Mouse (Mus musculus) liver, adult 2 months (tissue): ENCODE measurements around the gene Adamts16. TPM values are rescaled to one million over a fixed set of nuclear protein-coding genes. Genes with fewer than 3 reads are reported as not detected.

ENCODE experiments used
- DNase-seq: peaks from one replicate; pipeline ENCODE4 v3.0.0-alpha.2; 2011; ENCODE audit warnings: low read depth, low spot score; ENCODE audit errors: extremely low read depth
- H3K27ac ChIP-seq: fragments of 200-500 bp; replicated peaks from 2 replicates; pipeline ENCODE4 v1.5.1; 2012; ENCODE audit warnings: low read depth, mild to moderate bottlenecking, control low read depth, inconsistent platforms, low read length; ENCODE audit not compliant: insufficient read depth
- H3K27me3 ChIP-seq: fragments of 200-500 bp; 2 replicates; pipeline ENCODE4 v1.6.1; 2012; ENCODE audit warnings: mild to moderate bottlenecking, moderate library complexity, low read length, inconsistent platforms; ENCODE audit not compliant: control insufficient read depth, insufficient read depth
- H3K36me3 ChIP-seq: fragments of 200-500 bp; 2 replicates; pipeline ENCODE4 v1.6.1; 2012; ENCODE audit warnings: low read length, inconsistent platforms; ENCODE audit not compliant: control insufficient read depth, insufficient read depth
- H3K4me1 ChIP-seq: fragments of 200-500 bp; 2 replicates; pipeline ENCODE4 v1.6.1; 2011; ENCODE audit warnings: low read length; ENCODE audit not compliant: control insufficient read depth, insufficient read depth
- H3K4me3 ChIP-seq: fragments of 200-500 bp; 2 replicates; pipeline ENCODE4 v1.5.1; 2011; ENCODE audit warnings: low read depth, mild to moderate bottlenecking, control low read depth, low read length, moderate library complexity; ENCODE audit not compliant: insufficient read depth
- H3K79me2 ChIP-seq: fragments of 200-500 bp; 2 replicates; pipeline ENCODE4 v1.6.1; 2012; ENCODE audit warnings: inconsistent platforms, mild to moderate bottlenecking, low read length, moderate library complexity; ENCODE audit not compliant: control insufficient read depth, insufficient read depth
- H3K9ac ChIP-seq: fragments of 200-500 bp; 2 replicates; pipeline ENCODE4 v1.6.1; 2012; ENCODE audit warnings: low read depth, mild to moderate bottlenecking, control low read depth, inconsistent platforms, low read length
- CTCF ChIP-seq: fragments of 200-500 bp; IDR thresholded peaks from 2 replicates; pipeline ENCODE4 v1.5.1; 2011; ENCODE audit warnings: low read depth, low read length, control low read depth
- POLR2A ChIP-seq: fragments of 200-500 bp; IDR thresholded peaks from 2 replicates; pipeline ENCODE4 v1.6.1; 2011; ENCODE audit warnings: low read length, control low read depth; ENCODE audit not compliant: insufficient read depth; ENCODE audit errors: extremely low read depth
- WGBS: fragments of 180-500 bp; shearing (Covaris S2); methylation state at CpG from one replicate; pipeline ENCODE4 v1.1.7; 2018; 5-methylcytosine and 5-hydroxymethylcytosine counted together
- polyA plus RNA-seq: library from polyadenylated mRNA; depleted of rRNA; stranded (reverse); fragments of >200 nt; gene quantifications from 2 replicates; pipeline ENCODE4 v1.2.3, GENCODE M21; 2012
- total RNA-seq: library from RNA; depleted of rRNA; stranded (reverse); fragments of >200 nt; gene quantifications from 2 replicates; pipeline ENCODE4 v1.2.3, GENCODE M21; 2014

The Adamts16 gene
- total and polyA plus RNA-seq, 2 experiments, result 0.04 TPM; not detected in 1

DNA sequence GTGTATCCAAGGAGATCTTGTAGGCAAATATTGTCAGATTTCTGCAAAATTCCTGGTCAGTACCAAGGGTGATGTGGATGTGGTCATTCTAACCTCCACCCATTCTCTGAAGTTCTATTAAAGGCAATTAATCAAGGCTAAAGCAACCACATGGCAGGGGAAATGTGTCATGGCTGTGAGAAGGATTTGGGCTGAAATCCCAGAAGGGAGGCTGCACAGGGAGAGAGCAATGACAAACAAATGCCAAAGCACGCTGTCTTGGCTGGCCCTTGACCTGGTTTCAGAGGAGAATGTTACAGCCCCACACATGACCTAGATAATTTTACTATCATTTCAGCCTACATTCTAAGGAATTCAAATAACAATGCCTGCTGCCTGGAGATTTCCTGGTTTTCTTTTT lies 52.6 kb downstream of the Adamts16 start:
- Histone ChIP-seq H3K36me3 (no peaks in the 10 kb centered on the region), H3K4me3 (no peak overlapping the region), H3K9ac (no peak overlapping the region), H3K79me2 (no peaks in the 10 kb centered on the region), H3K27ac (no peak overlapping the region), H3K4me1 (no peaks in the 10 kb centered on the region), H3K27me3 (no peaks in the 10 kb centered on the region)
- 12% methylated on average over 1 of the region's 1 CpGs for WGBS
- no peak for TF ChIP-seq POLR2A
- TF ChIP-seq CTCF, result no peak
- no peak for DNase-seq

- H3K27me3 ChIP-seq, result no peaks in the 10 kb centered on the region
- DNase-seq, result no peak
- H3K79me2 ChIP-seq, result no peaks in the 10 kb centered on the region
- no peak overlapping the region for H3K27ac ChIP-seq
- no peak for TF ChIP-seq CTCF
- no peak for TF ChIP-seq POLR2A
- no peak overlapping the region for H3K4me3 ChIP-seq
- WGBS, result 76% methylated on average over 2 of the region's 2 CpGs
- H3K9ac ChIP-seq, result no peak overlapping the region
- no peaks in the 10 kb centered on the region for H3K36me3 ChIP-seq
- no peaks in the 10 kb centered on the region for H3K4me1 ChIP-seq
Measured at GRCm38 (mm10) chr13:70785078-70785477, 56.5 kb downstream of the Adamts16 start.

DNA sequence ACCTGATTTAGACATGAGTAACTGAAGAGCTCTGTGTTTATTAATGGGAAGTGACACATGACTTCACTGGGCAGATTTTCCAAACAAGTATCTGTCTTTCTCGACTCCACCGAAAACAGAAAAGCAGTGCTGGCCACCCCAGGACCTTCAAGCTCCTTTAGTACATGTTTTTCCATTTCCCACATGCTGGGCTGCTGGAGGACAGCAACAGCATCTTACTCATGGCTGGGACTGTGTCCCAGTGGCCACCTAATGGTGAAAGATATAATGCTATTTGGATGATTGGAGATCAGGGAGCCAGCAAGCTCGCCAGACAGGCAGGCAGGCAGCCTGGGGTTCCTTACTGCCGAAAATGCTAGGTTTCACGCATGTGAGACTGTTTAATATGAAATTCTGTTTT lies 57.5 kb downstream of the Adamts16 start:
- H3K79me2 ChIP-seq, result no peaks in the 10 kb centered on the region
- WGBS, result 79% methylated on average over 5 of the region's 5 CpGs
- no peak overlapping the region for H3K9ac ChIP-seq
- H3K27ac ChIP-seq, result no peak overlapping the region
- H3K4me3 ChIP-seq, result no peak overlapping the region
- no peak for DNase-seq
- no peaks in the 10 kb centered on the region for H3K36me3 ChIP-seq
- no peak for TF ChIP-seq CTCF
- no peak for TF ChIP-seq POLR2A
- no peaks in the 10 kb centered on the region for H3K27me3 ChIP-seq
- H3K4me1 ChIP-seq, result no peaks in the 10 kb centered on the region

- Histone ChIP-seq H3K4me3 (no peak overlapping the region), H3K36me3 (no peaks in the 10 kb centered on the region), H3K4me1 (no peaks in the 10 kb centered on the region), H3K79me2 (no peaks in the 10 kb centered on the region), H3K27me3 (no peaks in the 10 kb centered on the region), H3K27ac (no peak overlapping the region), H3K9ac (no peak overlapping the region)
- WGBS, result 65% methylated on average over 7 of the region's 7 CpGs
- no peak for DNase-seq
- no peak for TF ChIP-seq POLR2A
- no peak for TF ChIP-seq CTCF
Measured at GRCm38 (mm10) chr13:70779781-70780180, 61.8 kb downstream of the Adamts16 start.

DNA sequence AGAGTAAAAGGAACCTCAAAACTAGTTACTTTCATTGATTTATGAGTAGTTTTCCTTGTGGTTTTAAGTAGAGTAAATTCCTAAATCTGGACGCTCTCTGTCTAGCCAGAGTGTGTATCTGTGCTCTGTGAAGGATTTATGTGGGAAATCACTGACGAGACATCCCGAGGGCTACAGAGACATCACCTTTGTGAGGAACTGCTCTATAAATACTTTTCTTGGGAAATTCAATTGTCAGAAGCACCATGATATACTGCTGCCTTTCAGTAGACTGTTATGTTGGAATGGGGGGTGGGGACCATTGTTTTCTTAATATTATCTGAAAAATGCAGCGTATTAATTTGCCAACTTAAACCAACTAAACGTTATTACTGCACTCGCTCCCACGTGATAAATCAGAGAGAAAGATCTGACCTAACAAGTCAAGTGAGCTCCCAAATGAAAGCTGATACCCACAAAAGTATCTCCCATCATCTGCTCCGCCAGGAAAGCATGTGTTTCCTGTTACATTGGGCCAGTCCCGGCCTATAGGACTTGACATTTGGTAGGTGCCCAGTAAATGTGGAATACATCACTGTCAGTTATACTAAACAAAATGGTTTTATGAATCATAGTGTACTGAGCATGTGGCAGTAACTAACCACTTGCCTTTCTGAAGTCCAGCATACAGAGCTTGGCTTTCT lies 62.6 kb downstream of the Adamts16 start:
- H3K79me2 ChIP-seq, result no peaks in the 10 kb centered on the region
- no peaks in the 10 kb centered on the region for H3K36me3 ChIP-seq
- H3K27ac ChIP-seq, result no peak overlapping the region
- H3K9ac ChIP-seq, result no peak overlapping the region
- no peaks in the 10 kb centered on the region for H3K27me3 ChIP-seq
- H3K4me3 ChIP-seq, result no peak overlapping the region
- no peak for TF ChIP-seq CTCF
- no peak for TF ChIP-seq POLR2A
- no peak for DNase-seq
- 74% methylated on average over 9 of the region's 9 CpGs for WGBS
- H3K4me1 ChIP-seq, result no peaks in the 10 kb centered on the region

DNA sequence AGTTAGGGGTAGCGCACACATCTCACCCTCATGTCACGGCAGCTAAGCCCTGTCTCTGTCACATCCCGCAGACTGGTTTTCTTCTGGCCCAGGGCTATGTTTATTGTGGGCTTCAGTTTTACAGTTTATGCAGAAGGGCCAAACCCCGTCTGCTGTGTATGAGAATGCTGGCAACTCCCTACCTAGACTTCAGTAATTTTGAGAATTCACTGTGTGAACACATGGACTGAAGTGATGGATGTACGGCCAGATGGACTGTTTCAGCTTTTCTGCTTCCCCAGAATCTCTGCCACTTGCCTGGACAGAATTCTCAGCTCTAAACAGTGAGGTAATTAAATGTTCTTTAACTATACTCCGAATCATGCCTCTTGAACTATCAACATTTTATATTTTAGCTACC lies 70.5 kb downstream of the Adamts16 start:
- TF ChIP-seq CTCF (no peak), POLR2A (no peak)
- DNase-seq, result no peak
- WGBS, result 93% methylated on average over 6 of the region's 6 CpGs
- Histone ChIP-seq H3K79me2 (no peaks in the 10 kb centered on the region), H3K27ac (no peak overlapping the region), H3K36me3 (no peaks in the 10 kb centered on the region), H3K4me1 (no peaks in the 10 kb centered on the region), H3K9ac (no peak overlapping the region), H3K27me3 (no peaks in the 10 kb centered on the region), H3K4me3 (no peak overlapping the region)
